Mouse (Mus musculus): ENCODE results near the gene Parvg. TPM values are rescaled to one million over a fixed set of nuclear protein-coding genes. Genes with fewer than 3 reads are reported as not detected.

Parvg gene
- total RNA-seq, 2 experiments from 2014 or later, result 19.0 to 48.8 TPM

- ATAC-seq (replicated peaks; ENCODE audit: low FRiP score, poor library complexity, severe bottlenecking), result no peak
Measured at GRCm38 (mm10) chr15:84301641-84302420, 22.0 kb upstream of the Parvg start.

GRCm38 (mm10) chr15:84303264-84303663, 20.6 kb upstream of the Parvg start:
- no peak for ATAC-seq (replicated peaks; ENCODE audit: low FRiP score, poor library complexity, severe bottlenecking)

GRCm38 (mm10) chr15:84305333-84305732, 18.5 kb upstream of the Parvg start:
- ATAC-seq (replicated peaks; ENCODE audit: low FRiP score, poor library complexity, severe bottlenecking), result no peak

- no peak for ATAC-seq (replicated peaks; ENCODE audit: low FRiP score, poor library complexity, severe bottlenecking)
Measured at GRCm38 (mm10) chr15:84310271-84310670, 13.6 kb upstream of the Parvg start.

GRCm38 (mm10) chr15:84311295-84312085, 12.3 kb upstream of the Parvg start:
- ATAC-seq (replicated peaks; ENCODE audit: low FRiP score, poor library complexity, severe bottlenecking), result peak; percentile 69

- no peak for ATAC-seq (replicated peaks; ENCODE audit: low FRiP score, poor library complexity, severe bottlenecking)
Measured at GRCm38 (mm10) chr15:84312878-84313565, 10.8 kb upstream of the Parvg start.

GRCm38 (mm10) chr15:84313566-84313878, 10.3 kb upstream of the Parvg start:
- no peak for ATAC-seq (replicated peaks; ENCODE audit: low FRiP score, poor library complexity, severe bottlenecking)

- ATAC-seq (replicated peaks; ENCODE audit: low FRiP score, poor library complexity, severe bottlenecking), result no peak
Measured at GRCm38 (mm10) chr15:84314420-84315080, 9.3 kb upstream of the Parvg start.

- ATAC-seq (replicated peaks; ENCODE audit: low FRiP score, poor library complexity, severe bottlenecking), result no peak
Measured at GRCm38 (mm10) chr15:84315276-84316046, 8.4 kb upstream of the Parvg start.

GRCm38 (mm10) chr15:84319393-84319792, 4.4 kb upstream of the Parvg start:
- no peak for ATAC-seq (replicated peaks; ENCODE audit: low FRiP score, poor library complexity, severe bottlenecking)

GRCm38 (mm10) chr15:84321544-84322174, 2.2 kb upstream of the Parvg start:
- no peak for ATAC-seq (replicated peaks; ENCODE audit: low FRiP score, poor library complexity, severe bottlenecking)

GRCm38 (mm10) chr15:84324870-84325553, 1.2 kb downstream of the Parvg start:
- no peak for ATAC-seq (replicated peaks; ENCODE audit: low FRiP score, poor library complexity, severe bottlenecking)

GRCm38 (mm10) chr15:84325736-84326135, 1.9 kb downstream of the Parvg start:
- no peak for ATAC-seq (replicated peaks; ENCODE audit: low FRiP score, poor library complexity, severe bottlenecking)

GRCm38 (mm10) chr15:84328870-84329269, 5.0 kb downstream of the Parvg start:
- ATAC-seq (replicated peaks; ENCODE audit: low FRiP score, poor library complexity, severe bottlenecking), result no peak

GRCm38 (mm10) chr15:84329940-84330339, 6.1 kb downstream of the Parvg start:
- ATAC-seq (replicated peaks; ENCODE audit: low FRiP score, poor library complexity, severe bottlenecking), result no peak

GRCm38 (mm10) chr15:84331066-84331612, 7.3 kb downstream of the Parvg start:
- peak; percentile 21; the same call in 1 of the 2 replicates for ATAC-seq (replicated peaks; ENCODE audit: low FRiP score, poor library complexity, severe bottlenecking)

GRCm38 (mm10) chr15:84336281-84336817, 12.5 kb downstream of the Parvg start:
- no peak for ATAC-seq (replicated peaks; ENCODE audit: low FRiP score, poor library complexity, severe bottlenecking)

- ATAC-seq (replicated peaks; ENCODE audit: low FRiP score, poor library complexity, severe bottlenecking), result no peak
Measured at GRCm38 (mm10) chr15:84337599-84337998, 13.8 kb downstream of the Parvg start.
